Mouse (Mus musculus) liver (tissue): ENCODE measurements around the gene Clip4.
A peak's percentile ranks its signal among the peaks of the same experiment; 100 is the strongest.

ENCODE experiments used
- DNase-seq: peaks from one replicate; pipeline ENCODE4 v3.0.0-alpha.2; 2020; ENCODE audit warnings: mixed read lengths

Gene Clip4

GRCm38 (mm10) chr17:71795521-71796205 lies 27.4 kb downstream of the Clip4 start:
- no peak for DNase-seq

GRCm38 (mm10) chr17:71803456-71803855 lies 35.2 kb downstream of the Clip4 start:
- no peak for DNase-seq

- DNase-seq, result no peak
Measured at GRCm38 (mm10) chr17:71803876-71804275, 35.6 kb downstream of the Clip4 start.

GRCm38 (mm10) chr17:71811070-71811469 lies 42.8 kb downstream of the Clip4 start:
- no peak for DNase-seq

- no peak for DNase-seq
Measured at GRCm38 (mm10) chr17:71816136-71816864, 48.0 kb downstream of the Clip4 start.

- DNase-seq, result no peak
Measured at GRCm38 (mm10) chr17:71823622-71824306, 55.5 kb downstream of the Clip4 start.

GRCm38 (mm10) chr17:71826603-71827002 lies 58.3 kb downstream of the Clip4 start:
- no peak for DNase-seq

- no peak for DNase-seq
Measured at GRCm38 (mm10) chr17:71827627-71828026, 59.4 kb downstream of the Clip4 start.

- no peak for DNase-seq
Measured at GRCm38 (mm10) chr17:71828647-71829414, 60.6 kb downstream of the Clip4 start.

GRCm38 (mm10) chr17:71831960-71832359 lies 63.7 kb downstream of the Clip4 start:
- DNase-seq, result no peak

- DNase-seq, result no peak
Measured at GRCm38 (mm10) chr17:71862184-71862583, 93.9 kb downstream of the Clip4 start.

- no peak for DNase-seq
Measured at GRCm38 (mm10) chr17:71862895-71863294, 94.6 kb downstream of the Clip4 start.

- no peak for DNase-seq
Measured at GRCm38 (mm10) chr17:71864039-71864438, 95.8 kb downstream of the Clip4 start.

- DNase-seq, result no peak
Measured at GRCm38 (mm10) chr17:71865437-71865836, 97.2 kb downstream of the Clip4 start.

- no peak for DNase-seq
Measured at GRCm38 (mm10) chr17:71867892-71868291, 99.6 kb downstream of the Clip4 start.

- no peak for DNase-seq
Measured at GRCm38 (mm10) chr17:71868828-71869227, 100.6 kb downstream of the Clip4 start.

GRCm38 (mm10) chr17:71869372-71870231 lies 101.3 kb downstream of the Clip4 start:
- DNase-seq, result peak; percentile 12

- DNase-seq, result no peak
Measured at GRCm38 (mm10) chr17:71870232-71870621, 102.0 kb downstream of the Clip4 start.

- DNase-seq, result no peak
Measured at GRCm38 (mm10) chr17:71870641-71871040, 102.4 kb downstream of the Clip4 start.

GRCm38 (mm10) chr17:71871981-71872380 lies 103.7 kb downstream of the Clip4 start:
- DNase-seq, result no peak

- peak; percentile 45 for DNase-seq
Measured at GRCm38 (mm10) chr17:71872976-71873375, 104.7 kb downstream of the Clip4 start.

- peak; percentile 65 for DNase-seq
Measured at GRCm38 (mm10) chr17:71874077-71874476, 105.8 kb downstream of the Clip4 start.
